Mouse (Mus musculus): ENCODE data around the gene Slc17a9. TPM values are rescaled to one million over a fixed set of nuclear protein-coding genes. Genes with fewer than 3 reads are reported as not detected.
"Not testable (repeated sequence)": the region's sequence is repeated elsewhere in the genome, so short reads cannot be mapped to it uniquely, and the experiment has no call there.

The Slc17a9 gene
- polyA plus RNA-seq, 1 experiment from 2014 or later = 0.22 TPM

- Histone ChIP-seq H3K27me3 (no peaks in the 10 kb centered on the region), H3K4me2 (replicated peaks) (no peak overlapping the region), H3K4me3 (no peak overlapping the region), H3K36me3 (peaks cover 37% of the 10 kb centered on the region), H3K4me1 (peaks cover 21% of the 10 kb centered on the region), H3K9me3 (no peaks in the 10 kb centered on the region), H3K9ac (replicated peaks) (no peak overlapping the region), H3K27ac (replicated peaks) (no peak overlapping the region)
- ATAC-seq (ENCODE audit: low FRiP score, low read depth) = no peak
- WGBS = 96% methylated on average over 5 of the region's 5 CpGs
Measured at GRCm38 (mm10) chr2:180712037-180712689, 12.9 kb upstream of the Slc17a9 start.

GRCm38 (mm10) chr2:180722748-180723147 lies 2.3 kb upstream of the Slc17a9 start:
- peaks cover 61% of the 10 kb centered on the region for H3K36me3 ChIP-seq
- not testable (repeated sequence) for ATAC-seq (ENCODE audit: low FRiP score, low read depth); H3K27ac ChIP-seq (replicated peaks); H3K9ac ChIP-seq (replicated peaks); H3K9me3 ChIP-seq; H3K4me2 ChIP-seq (replicated peaks); H3K4me1 ChIP-seq; H3K27me3 ChIP-seq; H3K4me3 ChIP-seq
- 92% methylated on average over 5 of the region's 5 CpGs for WGBS

GRCm38 (mm10) chr2:180723865-180724264 lies 1.2 kb upstream of the Slc17a9 start:
- H3K27me3 ChIP-seq = 0 out of 2 replicates have a peak, but pooled peaks cover 8% of the 10 kb centered on the region
- 76% methylated on average over 2 of the region's 2 CpGs for WGBS
- H3K36me3 ChIP-seq = peaks cover 50% of the 10 kb centered on the region
- H3K4me2 ChIP-seq (replicated peaks) = no peak overlapping the region
- H3K4me3 ChIP-seq = no peak overlapping the region
- no peak overlapping the region for H3K9ac ChIP-seq (replicated peaks)
- ATAC-seq (ENCODE audit: low FRiP score, low read depth) = no peak
- H3K9me3 ChIP-seq = no peaks in the 10 kb centered on the region
- no peak overlapping the region for H3K27ac ChIP-seq (replicated peaks)
- peaks cover 6% of the 10 kb centered on the region for H3K4me1 ChIP-seq

- Histone ChIP-seq H3K27ac (replicated peaks) (no peak overlapping the region), H3K27me3 (0 out of 2 replicates have a peak, but pooled peaks cover 8% of the 10 kb centered on the region), H3K4me1 (peaks cover 6% of the 10 kb centered on the region), H3K9me3 (no peaks in the 10 kb centered on the region), H3K9ac (replicated peaks) (no peak overlapping the region), H3K4me2 (replicated peaks) (no peak overlapping the region), H3K4me3 (no peak overlapping the region), H3K36me3 (peaks cover 38% of the 10 kb centered on the region)
- WGBS = 9% methylated on average over 6 of the region's 6 CpGs
- ATAC-seq (ENCODE audit: low FRiP score, low read depth) = no peak
Measured at GRCm38 (mm10) chr2:180725414-180725778, 333 bp downstream of the Slc17a9 start.

- Histone ChIP-seq H3K36me3 (peaks cover 31% of the 10 kb centered on the region), H3K4me3 (no peak overlapping the region), H3K4me2 (replicated peaks) (no peak overlapping the region), H3K27ac (replicated peaks) (no peak overlapping the region), H3K9ac (replicated peaks) (no peak overlapping the region), H3K9me3 (no peaks in the 10 kb centered on the region), H3K4me1 (peaks cover 6% of the 10 kb centered on the region), H3K27me3 (0 out of 2 replicates have a peak, but pooled peaks cover 8% of the 10 kb centered on the region)
- ATAC-seq (ENCODE audit: low FRiP score, low read depth) = no peak
- WGBS = 35% methylated on average over 8 of the region's 8 CpGs
Measured at GRCm38 (mm10) chr2:180725856-180726629, 980 bp downstream of the Slc17a9 start.

GRCm38 (mm10) chr2:180726658-180727442 lies 1.8 kb downstream of the Slc17a9 start:
- 77% methylated on average over 6 of the region's 6 CpGs for WGBS
- peaks cover 6% of the 10 kb centered on the region for H3K4me1 ChIP-seq
- no peak overlapping the region for H3K9ac ChIP-seq (replicated peaks)
- no peak overlapping the region for H3K4me2 ChIP-seq (replicated peaks)
- ATAC-seq (ENCODE audit: low FRiP score, low read depth) = no peak
- H3K27ac ChIP-seq (replicated peaks) = no peak overlapping the region
- H3K27me3 ChIP-seq = 0 out of 2 replicates have a peak, but pooled peaks cover 8% of the 10 kb centered on the region
- peaks cover 23% of the 10 kb centered on the region for H3K36me3 ChIP-seq
- no peaks in the 10 kb centered on the region for H3K9me3 ChIP-seq
- no peak overlapping the region for H3K4me3 ChIP-seq

GRCm38 (mm10) chr2:180727613-180728021 lies 2.6 kb downstream of the Slc17a9 start:
- 55% methylated on average over 4 of the region's 4 CpGs for WGBS
- Histone ChIP-seq H3K4me2 (replicated peaks) (no peak overlapping the region), H3K27ac (replicated peaks) (no peak overlapping the region), H3K4me1 (peaks cover 6% of the 10 kb centered on the region), H3K27me3 (0 out of 2 replicates have a peak, but pooled peaks cover 8% of the 10 kb centered on the region), H3K9me3 (no peaks in the 10 kb centered on the region), H3K36me3 (peaks cover 15% of the 10 kb centered on the region), H3K4me3 (no peak overlapping the region), H3K9ac (replicated peaks) (no peak overlapping the region)
- no peak for ATAC-seq (ENCODE audit: low FRiP score, low read depth)

- Histone ChIP-seq H3K27me3 (no peaks in the 10 kb centered on the region), H3K9ac (replicated peaks) (no peak overlapping the region), H3K9me3 (no peaks in the 10 kb centered on the region), H3K4me1 (no peaks in the 10 kb centered on the region), H3K4me3 (no peak overlapping the region), H3K27ac (replicated peaks) (no peak overlapping the region), H3K4me2 (replicated peaks) (no peak overlapping the region), H3K36me3 (no peaks in the 10 kb centered on the region)
- no peak for ATAC-seq (ENCODE audit: low FRiP score, low read depth)
- WGBS = 73% methylated on average over 3 of the region's 3 CpGs
Measured at GRCm38 (mm10) chr2:180731036-180731435, 6.0 kb downstream of the Slc17a9 start.

- WGBS = 81% methylated on average over 6 of the region's 6 CpGs
- no peak overlapping the region for H3K4me2 ChIP-seq (replicated peaks)
Measured at GRCm38 (mm10) chr2:180731984-180732383, 6.9 kb downstream of the Slc17a9 start.

GRCm38 (mm10) chr2:180735232-180735631 lies 10.2 kb downstream of the Slc17a9 start:
- no peak for ATAC-seq (ENCODE audit: low FRiP score, low read depth)
- 80% methylated on average over 7 of the region's 7 CpGs for WGBS
- H3K27ac ChIP-seq (replicated peaks) = no peak overlapping the region
- no peaks in the 10 kb centered on the region for H3K4me1 ChIP-seq
- H3K4me2 ChIP-seq (replicated peaks) = no peak overlapping the region
- H3K4me3 ChIP-seq = no peak overlapping the region
- H3K36me3 ChIP-seq = no peaks in the 10 kb centered on the region
- H3K9me3 ChIP-seq = no peaks in the 10 kb centered on the region
- no peaks in the 10 kb centered on the region for H3K27me3 ChIP-seq
- H3K9ac ChIP-seq (replicated peaks) = no peak overlapping the region

More at GRCm38 (mm10) chr2:180731984-180732383, 6.9 kb downstream of the Slc17a9 start:
- ATAC-seq (ENCODE audit: low FRiP score, low read depth) = no peak
- H3K36me3 ChIP-seq = no peaks in the 10 kb centered on the region
- H3K9me3 ChIP-seq = no peaks in the 10 kb centered on the region
- no peak overlapping the region for H3K4me3 ChIP-seq
- H3K27me3 ChIP-seq = no peaks in the 10 kb centered on the region
- H3K4me1 ChIP-seq = no peaks in the 10 kb centered on the region
- H3K9ac ChIP-seq (replicated peaks) = no peak overlapping the region
- H3K27ac ChIP-seq (replicated peaks) = no peak overlapping the region

- H3K9ac ChIP-seq (replicated peaks) = no peak overlapping the region
- H3K36me3 ChIP-seq = no peaks in the 10 kb centered on the region
- ATAC-seq (ENCODE audit: low FRiP score, low read depth) = no peak
- no peaks in the 10 kb centered on the region for H3K4me1 ChIP-seq
- no peak overlapping the region for H3K4me3 ChIP-seq
- no peak overlapping the region for H3K27ac ChIP-seq (replicated peaks)
- H3K27me3 ChIP-seq = no peaks in the 10 kb centered on the region
- H3K9me3 ChIP-seq = no peaks in the 10 kb centered on the region
- no peak overlapping the region for H3K4me2 ChIP-seq (replicated peaks)
- WGBS = 73% methylated on average over 2 of the region's 2 CpGs
Measured at GRCm38 (mm10) chr2:180737984-180738383, 12.9 kb downstream of the Slc17a9 start.

GRCm38 (mm10) chr2:180740349-180740748 lies 15.3 kb downstream of the Slc17a9 start:
- Histone ChIP-seq H3K9me3 (no peaks in the 10 kb centered on the region), H3K4me1 (no peaks in the 10 kb centered on the region), H3K4me2 (replicated peaks) (no peak overlapping the region), H3K27me3 (no peaks in the 10 kb centered on the region), H3K4me3 (no peak overlapping the region), H3K9ac (replicated peaks) (no peak overlapping the region), H3K27ac (replicated peaks) (no peak overlapping the region), H3K36me3 (no peaks in the 10 kb centered on the region)
- ATAC-seq (ENCODE audit: low FRiP score, low read depth) = no peak
- WGBS = 23% methylated on average over 3 of the region's 3 CpGs
